Mouse (Mus musculus): ENCODE measurements at regions not wholly inside any gene's neighbourhood (a gene's known extent, or its start where the extent isn't known, plus 50 kb on each side); places are given as distances from the start of the nearest gene placed in this dataset.

DNA sequence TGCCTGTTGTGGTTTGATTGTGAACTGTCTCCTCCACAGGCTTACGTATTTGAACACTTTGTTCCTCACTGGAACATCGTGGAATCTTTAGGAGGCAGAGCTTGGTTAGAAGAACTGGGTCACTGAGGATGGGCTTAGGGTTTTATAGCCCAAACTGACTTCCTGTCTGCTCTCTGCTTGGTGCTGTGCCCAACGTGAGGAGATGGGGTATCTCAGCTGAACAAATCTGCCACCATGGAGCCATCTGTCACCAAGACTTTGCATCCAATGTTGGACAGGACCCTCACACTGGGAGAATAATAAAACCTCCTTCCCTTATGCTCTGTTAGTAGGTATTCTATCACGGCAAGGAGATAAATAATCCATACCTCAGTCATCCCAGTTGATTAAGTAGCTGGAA is 134.2 kb upstream of the Tnp1 start:
- no peak for DNase-seq (ENCODE audit: low read depth in 2 of 2, low spot score in 2 of 2)

GRCm38 (mm10) chr1:73142845-73143244 is 127.1 kb upstream of the Tnp1 start:
- DNase-seq (ENCODE audit: low read depth in 2 of 2, low spot score in 2 of 2) = no peak

DNA sequence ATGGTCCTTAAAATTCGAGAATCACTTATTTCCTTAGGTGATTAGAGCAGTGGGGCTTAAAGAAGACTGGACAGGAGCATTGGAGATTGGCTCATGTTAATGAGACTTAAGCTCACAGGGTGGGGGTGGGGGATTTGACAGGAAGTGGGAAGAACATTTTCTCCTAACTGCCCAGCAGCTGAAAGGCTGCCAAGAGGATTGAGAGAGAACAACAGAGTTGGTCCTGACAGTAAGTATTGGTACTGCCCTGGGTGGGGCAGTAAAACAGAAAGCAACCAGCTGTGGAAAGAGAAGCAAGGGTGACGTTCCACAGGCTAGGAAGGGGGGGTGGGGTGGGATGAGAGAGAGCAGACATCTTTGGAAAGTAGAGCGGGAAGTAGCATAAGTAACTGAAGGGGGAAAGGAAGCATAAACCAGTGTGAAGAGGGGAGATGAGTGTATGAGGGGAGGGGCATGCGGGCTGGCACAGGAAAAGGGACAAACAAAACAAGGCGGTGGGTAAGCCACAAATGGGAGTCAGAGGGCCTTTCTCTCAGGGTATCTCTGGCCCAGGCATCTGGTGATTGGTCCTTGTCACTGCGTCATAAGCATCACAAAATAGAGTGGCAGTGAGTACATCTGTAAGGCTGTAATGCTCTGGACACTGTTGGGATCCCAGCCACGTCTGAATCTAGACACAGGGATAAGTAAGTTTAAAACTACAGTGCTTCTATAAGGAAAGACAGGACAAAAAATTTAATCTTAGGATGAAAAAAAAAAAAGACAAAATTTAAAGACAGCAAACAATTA is 125.0 kb upstream of the Tnp1 start:
- DNase-seq (ENCODE audit: low read depth in 2 of 2, low spot score in 2 of 2) = no peak

DNA sequence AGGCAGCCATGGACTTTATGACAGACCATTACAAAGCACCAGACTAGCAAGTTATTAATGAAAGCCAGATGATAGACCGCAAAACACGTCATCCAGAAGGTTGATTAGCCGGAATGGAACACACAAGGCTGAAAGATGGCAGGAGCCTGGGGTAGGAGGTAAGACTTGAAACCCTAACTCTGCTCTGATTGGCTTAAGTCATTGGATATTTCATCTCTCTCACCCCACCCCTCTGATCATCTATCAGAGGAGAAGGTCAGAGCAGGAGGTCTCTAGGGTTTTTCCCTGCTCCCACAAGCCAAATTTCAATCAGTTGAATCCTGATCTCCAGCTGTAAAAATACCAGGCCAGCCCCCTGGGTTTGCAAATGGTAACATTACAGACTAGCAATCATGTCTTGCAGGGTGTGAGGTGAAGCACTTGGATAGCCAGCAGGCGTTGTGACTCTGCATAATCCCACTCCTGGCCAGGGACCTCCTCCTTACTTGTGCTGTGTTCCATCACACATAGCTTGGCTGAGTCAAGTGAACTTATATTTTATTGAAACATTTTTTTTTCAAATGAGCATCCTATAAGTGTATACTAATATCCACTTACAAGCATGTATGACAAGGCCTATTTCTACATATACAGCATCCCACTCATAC is 114.6 kb upstream of the Tnp1 start:
- no peak for DNase-seq (ENCODE audit: low read depth in 2 of 2, low spot score in 2 of 2)

GRCm38 (mm10) chr1:73123012-73123411 is 107.3 kb upstream of the Tnp1 start:
- no peak for DNase-seq (ENCODE audit: low read depth in 2 of 2, low spot score in 2 of 2)

DNA sequence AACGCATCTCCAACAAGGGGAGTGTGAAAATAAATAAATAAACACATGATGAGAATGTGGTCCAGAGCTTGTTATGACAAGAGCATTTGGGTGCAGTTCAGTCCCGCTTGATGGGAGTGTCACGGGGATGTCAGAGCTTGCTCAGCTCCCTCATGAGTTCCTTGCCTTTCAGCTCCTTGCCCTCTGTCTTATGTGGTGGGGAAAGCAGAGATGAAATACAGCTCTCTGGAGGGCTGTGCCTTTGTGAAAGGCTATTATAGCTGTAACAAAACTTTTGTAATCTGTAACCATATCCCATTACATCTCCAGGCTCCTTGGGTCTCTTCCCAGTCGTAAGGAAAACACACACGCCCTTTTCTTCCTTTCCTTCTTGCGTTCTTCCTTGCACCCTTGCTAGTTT is 103.0 kb upstream of the Tnp1 start:
- DNase-seq (ENCODE audit: low read depth in 2 of 2, low spot score in 2 of 2) = no peak

DNA sequence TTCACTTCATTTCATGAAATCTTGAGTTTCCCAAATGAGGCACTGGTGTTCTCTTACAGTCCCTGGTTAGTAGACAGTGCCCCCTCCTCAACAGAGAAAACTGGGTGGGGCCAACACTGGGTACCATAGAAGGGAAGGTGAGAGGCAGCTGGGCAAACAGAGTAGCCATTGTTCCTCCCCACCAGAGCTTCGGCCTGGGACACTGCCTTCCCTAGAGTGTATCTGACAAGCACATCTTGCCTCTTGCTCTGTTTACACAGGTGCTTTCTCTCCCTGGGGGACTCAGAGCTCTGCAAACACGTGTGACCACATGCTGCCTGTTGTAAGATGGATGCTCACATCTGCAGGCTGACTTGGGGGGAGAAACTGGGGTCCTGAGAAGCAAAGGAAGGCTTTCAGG is 100.8 kb upstream of the Tnp1 start:
- no peak for DNase-seq (ENCODE audit: low read depth in 2 of 2, low spot score in 2 of 2)

DNA sequence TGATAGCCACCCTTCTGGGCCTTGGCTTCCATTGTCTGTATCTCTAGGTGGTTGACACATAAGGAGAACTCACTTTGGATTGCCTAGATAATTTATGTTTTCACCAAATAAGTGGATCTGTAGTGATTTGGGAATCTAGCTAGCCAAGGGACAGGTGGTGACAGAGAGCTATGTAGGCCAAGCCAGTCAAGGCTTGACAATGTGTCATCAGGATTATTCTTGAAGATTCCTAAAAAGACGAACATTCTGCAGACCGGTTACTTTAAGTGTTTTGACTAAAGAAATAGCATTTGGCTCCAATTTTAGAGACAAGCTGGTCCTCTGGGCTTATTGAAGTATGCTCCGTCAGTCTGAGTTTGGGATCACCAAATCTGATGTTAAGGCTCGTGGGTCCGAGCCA is 100.1 kb upstream of the Tnp1 start:
- no peak for DNase-seq (ENCODE audit: low read depth in 2 of 2, low spot score in 2 of 2)

DNA sequence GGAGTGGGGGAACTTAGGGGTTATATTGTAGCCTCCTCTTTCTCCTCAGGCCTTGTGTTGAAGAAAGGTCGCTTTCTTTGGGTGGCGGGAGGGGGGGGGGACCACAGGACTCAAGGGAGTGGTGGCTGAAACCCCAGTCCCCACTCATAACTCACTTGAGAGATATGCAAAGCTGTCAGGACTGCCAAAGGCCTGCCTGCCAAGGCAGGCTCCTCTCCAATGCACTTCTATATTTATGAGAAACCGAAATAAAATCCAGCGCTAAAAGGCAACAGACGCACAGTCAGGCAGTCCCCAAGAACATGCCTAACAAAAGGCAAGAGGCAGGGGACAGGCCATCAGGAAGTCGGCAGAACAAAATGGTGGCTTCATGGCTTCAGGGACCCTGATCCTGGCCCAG is 97.4 kb upstream of the Tnp1 start:
- no peak for DNase-seq (ENCODE audit: low read depth in 2 of 2, low spot score in 2 of 2)

DNA sequence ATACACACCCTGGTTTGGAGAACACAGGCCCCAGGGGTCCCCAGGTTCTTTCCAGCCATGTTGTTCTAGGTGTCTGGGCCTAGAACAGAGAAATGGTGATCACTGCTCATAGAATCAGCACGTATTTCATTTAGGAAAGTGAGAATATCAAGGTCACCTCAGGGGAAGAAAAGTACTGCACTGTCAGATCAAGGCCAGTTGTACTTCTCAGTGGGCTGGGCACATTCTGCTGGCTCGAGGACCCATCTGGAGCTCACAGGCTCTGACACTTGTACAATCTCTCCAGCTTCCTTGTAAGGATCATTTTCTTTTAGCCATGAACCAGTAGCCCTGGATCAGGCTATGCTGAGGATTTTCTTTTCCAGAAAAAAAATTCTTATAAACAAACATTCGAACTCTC is 97.0 kb upstream of the Tnp1 start:
- no peak for DNase-seq (ENCODE audit: low read depth in 2 of 2, low spot score in 2 of 2)

- DNase-seq (ENCODE audit: low read depth in 2 of 2, low spot score in 2 of 2) = no peak
Observed at GRCm38 (mm10) chr1:73111911-73112310, 96.2 kb upstream of the Tnp1 start.

DNA sequence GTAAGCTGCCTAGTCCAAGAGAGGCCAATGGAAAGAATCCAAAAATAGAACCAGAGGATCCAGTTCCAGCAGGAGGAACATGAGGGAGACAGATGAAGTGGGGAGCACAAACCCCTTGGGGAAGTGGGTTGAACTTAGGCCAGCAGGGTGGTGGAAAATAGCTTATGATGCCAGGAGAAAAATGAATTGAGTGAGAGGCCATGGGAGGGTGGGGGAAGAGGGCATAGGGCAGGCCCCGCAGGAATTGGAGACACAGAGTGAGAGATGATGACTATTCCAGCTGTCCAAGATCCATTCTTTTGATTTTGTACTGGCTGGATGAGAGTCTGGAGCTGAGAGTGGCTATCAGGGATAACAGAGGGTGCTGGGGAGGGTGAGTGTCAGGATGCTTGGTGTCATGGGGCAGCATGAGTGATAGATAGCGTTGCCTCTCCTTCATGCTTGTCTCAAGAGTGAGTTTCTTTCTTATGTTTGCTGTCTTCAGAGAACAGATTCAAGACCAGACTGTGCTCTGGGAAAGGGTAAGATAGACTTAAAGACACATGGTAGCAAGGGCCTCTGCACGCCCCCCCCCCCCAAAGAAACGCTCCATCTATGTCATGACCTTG is 90.3 kb upstream of the Tnp1 start:
- no peak for DNase-seq (ENCODE audit: low read depth in 2 of 2, low spot score in 2 of 2)

DNA sequence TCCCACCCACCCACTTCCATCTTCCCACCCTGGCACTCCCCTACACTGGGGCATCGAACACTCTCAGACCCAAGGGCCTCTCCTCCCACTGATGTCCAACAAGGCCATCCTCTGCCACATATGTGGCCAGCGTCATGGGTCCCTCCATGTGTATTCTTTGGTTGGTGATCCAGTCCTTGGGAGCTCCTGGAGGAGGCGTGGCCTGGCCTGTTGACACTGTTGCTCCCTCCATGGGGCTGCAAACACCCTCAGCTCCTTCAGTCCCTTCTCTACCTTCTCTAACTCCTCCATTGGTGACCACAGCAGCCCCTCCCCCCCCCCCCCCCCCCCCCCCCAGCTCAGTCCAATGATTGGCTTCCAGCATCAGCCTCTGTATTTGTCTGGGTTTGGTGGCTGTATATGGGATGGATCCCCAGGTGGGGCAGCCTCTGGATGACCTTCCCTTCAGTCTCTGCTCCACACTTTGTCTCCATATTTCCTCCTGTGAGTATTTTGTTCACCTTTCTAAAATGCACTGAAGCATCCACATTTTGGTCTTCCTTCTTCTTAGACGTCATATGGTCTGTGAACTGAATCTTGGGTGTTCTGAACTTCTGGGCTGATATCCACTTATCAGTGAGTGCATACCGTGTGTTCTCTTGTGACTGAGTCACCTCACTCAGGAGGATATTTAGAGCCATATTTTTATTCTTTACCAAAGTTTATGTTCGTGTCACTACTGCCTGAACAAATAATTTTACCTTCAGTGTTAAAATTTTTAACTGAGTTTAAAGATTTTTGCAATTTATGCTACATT is 82.1 kb upstream of the Tnp1 start:
- no peak for DNase-seq (ENCODE audit: low read depth in 2 of 2, low spot score in 2 of 2)

GRCm38 (mm10) chr1:73089636-73090035 is 73.9 kb upstream of the Tnp1 start:
- no peak for DNase-seq (ENCODE audit: low read depth in 2 of 2, low spot score in 2 of 2)

GRCm38 (mm10) chr1:73088494-73088893 is 72.8 kb upstream of the Tnp1 start:
- no peak for DNase-seq (ENCODE audit: low read depth in 2 of 2, low spot score in 2 of 2)

DNA sequence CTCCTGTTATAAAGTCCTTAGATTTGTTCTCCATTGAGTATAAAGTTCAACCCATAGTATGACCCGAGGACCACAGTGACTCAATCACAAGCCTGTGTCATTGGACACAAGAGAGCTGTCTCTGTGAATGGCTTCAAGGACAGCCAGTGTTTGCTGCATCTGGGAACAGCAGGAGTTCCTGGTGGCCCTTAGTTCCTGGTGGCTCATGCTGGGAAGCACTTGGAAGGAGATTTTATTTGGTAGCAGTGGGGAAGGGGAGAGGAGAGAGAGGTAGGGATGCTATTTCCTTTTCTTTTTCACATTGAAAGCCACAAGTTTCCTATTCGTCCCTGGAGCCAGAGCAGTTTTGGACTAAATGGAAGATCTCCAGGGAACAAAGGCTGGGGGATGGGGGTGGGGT is 69.2 kb upstream of the Tnp1 start:
- no peak for DNase-seq (ENCODE audit: low read depth in 2 of 2, low spot score in 2 of 2)

DNA sequence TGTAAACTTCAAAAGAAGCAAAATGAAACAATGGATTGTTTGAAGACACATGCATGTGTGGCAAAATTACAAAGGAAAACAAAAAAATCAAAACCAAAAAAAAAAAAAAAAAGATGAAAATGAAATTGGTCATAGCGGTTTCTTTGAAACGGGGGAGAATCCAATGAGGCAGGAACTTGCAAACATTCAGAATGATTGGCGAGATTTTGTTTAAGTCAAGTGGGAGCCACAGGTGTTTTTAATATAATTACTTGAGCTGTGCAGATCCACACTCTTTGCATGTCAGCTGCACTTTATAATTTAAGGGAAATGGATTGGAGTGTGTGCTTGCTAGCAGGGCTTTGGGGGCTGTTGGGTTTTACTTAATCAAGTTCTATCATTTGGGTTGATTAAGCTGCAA is 67.7 kb upstream of the Tnp1 start:
- no peak for DNase-seq (ENCODE audit: low read depth in 2 of 2, low spot score in 2 of 2)

DNA sequence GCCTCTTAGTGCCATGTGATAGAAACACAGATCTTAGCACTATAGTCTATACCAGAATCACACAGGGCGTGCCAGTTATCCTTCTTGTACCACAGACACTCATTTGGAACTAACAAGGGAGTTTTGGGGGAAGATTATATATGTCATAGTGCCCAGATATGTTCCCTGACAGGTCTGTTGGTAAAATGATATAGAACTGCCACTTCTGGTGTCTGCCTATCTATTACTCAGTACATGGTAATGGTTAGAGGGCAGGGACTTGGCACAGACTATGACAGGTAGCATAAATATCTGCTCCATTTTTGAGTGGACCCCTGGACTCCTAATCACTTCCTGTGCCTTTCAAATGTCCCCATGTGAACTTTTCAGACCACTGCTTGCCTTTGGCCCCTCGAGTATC is 63.8 kb upstream of the Tnp1 start:
- DNase-seq (ENCODE audit: low read depth in 2 of 2, low spot score in 2 of 2) = no peak

- DNase-seq (ENCODE audit: low read depth in 2 of 2, low spot score in 2 of 2) = no peak
Observed at GRCm38 (mm10) chr1:73077156-73077555, 61.4 kb upstream of the Tnp1 start.

DNA sequence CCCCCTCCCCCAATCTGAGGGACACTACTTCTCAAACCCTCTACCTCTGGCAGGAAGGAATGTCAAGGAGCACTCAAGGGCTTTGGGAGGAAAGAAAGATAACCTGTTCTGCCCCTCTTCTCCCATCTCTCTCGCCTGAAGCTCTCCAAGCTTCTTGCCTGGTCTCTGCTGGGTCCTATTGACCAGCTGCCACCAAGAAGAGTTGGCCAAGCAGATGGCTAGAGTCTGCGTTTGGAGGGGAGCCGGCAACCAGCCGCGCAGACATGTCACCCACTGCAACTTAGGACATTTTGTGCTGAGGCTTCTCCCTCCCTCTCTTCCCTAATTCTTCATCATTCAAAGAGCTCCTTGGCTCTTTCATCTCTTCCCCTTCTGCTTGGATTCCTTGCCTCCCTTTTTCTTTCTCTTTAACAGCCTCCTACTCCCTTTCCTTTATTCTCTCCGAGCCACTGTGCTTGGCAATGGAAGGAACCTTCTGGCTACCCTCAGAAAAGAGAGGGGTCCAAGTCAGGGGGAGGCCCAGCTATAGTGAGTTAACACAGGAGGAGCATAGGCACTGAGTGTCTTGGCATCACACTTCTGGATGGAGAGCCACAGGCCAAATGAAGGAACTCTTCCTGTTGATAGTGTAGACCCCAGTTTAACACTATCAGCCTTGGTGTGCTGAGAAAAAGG is 60.1 kb upstream of the Tnp1 start:
- DNase-seq (ENCODE audit: low read depth in 2 of 2, low spot score in 2 of 2) = no peak

DNA sequence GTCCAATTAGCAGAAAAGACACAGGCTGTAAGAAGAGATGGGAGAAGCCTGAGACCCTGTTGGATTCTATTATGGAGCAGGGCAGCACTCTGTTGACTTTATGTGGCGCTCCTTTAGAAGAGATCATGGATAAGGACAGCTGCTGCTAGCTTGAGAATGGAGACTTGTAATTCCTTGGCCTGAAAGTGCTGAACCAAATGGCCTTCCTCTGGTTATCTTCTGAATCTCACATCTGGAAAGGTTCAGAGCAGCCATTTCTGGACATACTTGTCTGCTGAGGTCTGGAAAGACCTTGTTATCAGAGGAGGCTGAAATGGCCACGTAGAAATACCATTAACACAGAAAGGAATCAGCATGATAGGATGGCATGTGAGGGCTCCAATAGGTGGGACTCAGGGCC is 59.5 kb upstream of the Tnp1 start:
- DNase-seq (ENCODE audit: low read depth in 2 of 2, low spot score in 2 of 2) = no peak

Data from CD8-positive naive resting alpha-beta T cell, adult 2 months (primary cell).